11 mouse cellular contexts compared by ENCODE assay signal in the genomic region with DNA sequence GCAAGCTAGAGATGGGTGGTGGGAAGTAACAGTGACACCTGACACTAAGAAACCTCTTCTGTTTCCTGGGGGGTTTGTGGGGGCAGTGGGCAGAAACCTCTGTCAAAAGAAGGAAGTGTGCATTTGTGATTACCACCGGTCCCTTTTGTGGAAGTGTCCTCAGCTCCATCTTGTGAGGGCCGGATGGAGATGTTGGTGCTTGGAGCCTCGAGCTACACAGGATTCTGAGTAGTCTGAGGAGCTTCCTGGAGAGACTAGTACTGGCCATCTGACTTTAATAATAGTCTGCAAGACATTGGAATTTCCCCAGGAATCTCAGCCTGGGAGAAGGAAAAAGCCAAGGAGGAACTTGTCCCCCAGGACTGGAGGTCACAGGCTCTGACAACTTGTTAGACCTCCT. TPM values are rescaled to one million over a fixed set of nuclear protein-coding genes. Genes with fewer than 3 reads are reported as not detected.
DNase-seq lines count a peak whose midpoint lies in the region; ATAC-seq lines count a peak whose summit lies in the region.
"Had no signal": no experiment of that assay in that cellular context is flagged by ENCODE, and none has a peak within 500 bp of the region (broad histone marks: within the 10 kb centered on the region; RNA-seq: fewer than 3 reads in every experiment).

No protein-coding gene starts in this region.

- no peaks in the 10 kb centered on the region for H3K9me3 ChIP-seq in hindbrain, embryonic 16.5 days (ENCODE audit: control insufficient read depth, low read length)
- H3K9me3 ChIP-seq in hindbrain, embryonic 12.5 days (replicated peaks): no peaks in the 10 kb centered on the region
- no peaks in the 10 kb centered on the region for H3K9me3 ChIP-seq in heart, embryonic 13.5 days
- H3K9me3 ChIP-seq: embryonic facial prominence, embryonic 12.5 days had no signal

- peak overlapping the region; percentile 39; the same call in 1 of the 2 replicates for H3K27ac ChIP-seq in hindbrain, embryonic 16.5 days (ENCODE audit: low read depth, low read length)
- H3K27ac ChIP-seq in hindbrain, embryonic 12.5 days: no peak overlapping the region
- peak overlapping the region; percentile 86 for H3K27ac ChIP-seq in heart, embryonic 13.5 days (replicated peaks)

- no peaks in the 10 kb centered on the region for H3K36me3 ChIP-seq in hindbrain, embryonic 16.5 days (ENCODE audit: control insufficient read depth, insufficient read depth, low read length)
- no peaks in the 10 kb centered on the region for H3K36me3 ChIP-seq in hindbrain, embryonic 12.5 days
- no peaks in the 10 kb centered on the region for H3K36me3 ChIP-seq in heart, embryonic 13.5 days
- H3K36me3 ChIP-seq: embryonic facial prominence, embryonic 12.5 days had no signal

- H3K4me2 ChIP-seq in hindbrain, embryonic 16.5 days (ENCODE audit: low read length): no peak overlapping the region
- no peak overlapping the region for H3K4me2 ChIP-seq in hindbrain, embryonic 12.5 days (replicated peaks)
- H3K4me2 ChIP-seq in heart, embryonic 13.5 days: no peak overlapping the region

- peaks cover 58% of the 10 kb centered on the region for H3K4me1 ChIP-seq in hindbrain, embryonic 16.5 days (ENCODE audit: control insufficient read depth, insufficient read depth, low read depth, low read length)
- H3K4me1 ChIP-seq in hindbrain, embryonic 12.5 days: peaks cover 68% of the 10 kb centered on the region
- H3K4me1 ChIP-seq in heart, embryonic 13.5 days: peaks cover 80% of the 10 kb centered on the region

- DNase-seq in adrenal gland, postnatal 14 days: no peak
- no peak for DNase-seq in frontal cortex, postnatal 10 days (ENCODE audit: low spot score in 2 of 2)
- DNase-seq in gastrocnemius, adult 18-20 months (ENCODE audit: low spot score): no peak

- WGBS in hindbrain, embryonic 16.5 days: 61% methylated on average over 3 of the region's 3 CpGs
- 47% methylated on average over 3 of the region's 3 CpGs for WGBS in hindbrain, embryonic 12.5 days
- WGBS in heart, embryonic 13.5 days: 49% methylated on average over 3 of the region's 3 CpGs

- no peaks in the 10 kb centered on the region for H3K27me3 ChIP-seq in hindbrain, embryonic 16.5 days (replicated peaks; ENCODE audit: control insufficient read depth, insufficient read depth, low read length)
- no peaks in the 10 kb centered on the region for H3K27me3 ChIP-seq in hindbrain, embryonic 12.5 days
- H3K27me3 ChIP-seq in heart, embryonic 13.5 days (replicated peaks): no peaks in the 10 kb centered on the region
- H3K27me3 ChIP-seq: embryonic facial prominence, embryonic 12.5 days had no signal

- no peak for ATAC-seq in hindbrain, embryonic 16.5 days
- ATAC-seq in hindbrain, embryonic 12.5 days (ENCODE audit: low FRiP score): no peak
- peak; percentile 9 for ATAC-seq in CD4-positive, CD25-positive, alpha-beta regulatory T cell, adult 4 months
- ATAC-seq in heart, embryonic 13.5 days (ENCODE audit: extremely low read depth, insufficient number of reproducible peaks, low FRiP score, low TSS enrichment): no peak
- peak; percentile 42 for ATAC-seq in megakaryocyte progenitor cell, adult 5-6 weeks (replicated peaks; ENCODE audit: poor library complexity)
- ATAC-seq: Patski had no signal

- no peak overlapping the region for H3K4me3 ChIP-seq in hindbrain, embryonic 16.5 days (ENCODE audit: low read length)
- no peak overlapping the region for H3K4me3 ChIP-seq in hindbrain, embryonic 12.5 days
- H3K4me3 ChIP-seq in heart, embryonic 13.5 days: no peak overlapping the region
- H3K4me3 ChIP-seq: embryonic facial prominence, embryonic 12.5 days had no signal

- no peak overlapping the region for H3K9ac ChIP-seq in hindbrain, embryonic 16.5 days (ENCODE audit: low read depth, low read length)
- H3K9ac ChIP-seq in hindbrain, embryonic 12.5 days: no peak overlapping the region
- H3K9ac ChIP-seq in heart, embryonic 13.5 days: no peak overlapping the region
- H3K9ac ChIP-seq: embryonic facial prominence, embryonic 12.5 days had no signal

RNA-seq across cellular contexts. Expression of gene Abcg1, which starts 17.2 kb away (rescaled TPM):
- polyA plus RNA-seq in hindbrain, embryonic 16.5 days (2015; fragmentation: Nextera tagmentation; extraction: Ambion mirVana): 20.2 and 20.9 TPM in 2 replicates
- polyA plus RNA-seq in hindbrain, embryonic 12.5 days (2016; fragmentation: Nextera tagmentation; extraction: Ambion mirVana): 15.3 and 17.5 TPM in 2 replicates
- 100 to 1,000 TPM; 169 to 178 TPM for polyA plus RNA-seq in CD4-positive, CD25-positive, alpha-beta regulatory T cell, adult 4 months (2017; shearing (Covaris generic))
- 7.7 and 8.2 TPM in 2 replicates for polyA plus RNA-seq in heart, embryonic 13.5 days (2015; fragmentation: Nextera tagmentation; extraction: Ambion mirVana)
- 6.2 and 8.3 TPM in 2 replicates for total RNA-seq in megakaryocyte progenitor cell, adult 5-6 weeks (2015)
- 10.6 and 11.3 TPM in 2 replicates for total RNA-seq in megakaryocyte progenitor cell, adult 5-6 weeks (2017)
- 11.7 and 21.9 TPM in 2 replicates for total RNA-seq in adrenal gland, postnatal 14 days (2021)
- total RNA-seq in gastrocnemius, adult 18-20 months (2021): 1 to 10 TPM; 1.6 to 1.7 TPM

RNA-seq across cellular contexts. Expression of gene Tff3, which starts 54.8 kb away (rescaled TPM):
- 0.94 and 1.1 TPM in 2 replicates for polyA plus RNA-seq in hindbrain, embryonic 16.5 days (2015; fragmentation: Nextera tagmentation; extraction: Ambion mirVana)
- polyA plus RNA-seq in hindbrain, embryonic 12.5 days (2016; fragmentation: Nextera tagmentation; extraction: Ambion mirVana): 0.53 TPM in 1 of 2 replicates, not detected in the other
- not detected for polyA plus RNA-seq in CD4-positive, CD25-positive, alpha-beta regulatory T cell, adult 4 months (2017; shearing (Covaris generic))
- not detected in 2 replicates for polyA plus RNA-seq in heart, embryonic 13.5 days (2015; fragmentation: Nextera tagmentation; extraction: Ambion mirVana)
- total RNA-seq in megakaryocyte progenitor cell, adult 5-6 weeks (2015): not detected in 2 replicates
- not detected in 2 replicates for total RNA-seq in megakaryocyte progenitor cell, adult 5-6 weeks (2017)
- 0.78 TPM in 1 of 2 replicates, not detected in the other for total RNA-seq in adrenal gland, postnatal 14 days (2021)
- not detected for total RNA-seq in gastrocnemius, adult 18-20 months (2021)
- total RNA-seq: layer of hippocampus, postnatal 10 days had no signal
- polyA plus RNA-seq: embryonic facial prominence, embryonic 12.5 days; Patski had no signal

Comparison
In these comparisons a context has a peak if more than half of its experiments do, and no peak if none do; other contexts are left out.
1. ATAC-seq: peak in CD4-positive, CD25-positive, alpha-beta regulatory T cell, adult 4 months (single experiment) and megakaryocyte progenitor cell, adult 5-6 weeks (single experiment); none in hindbrain, embryonic 16.5 days (single experiment), hindbrain, embryonic 12.5 days (single experiment) and heart, embryonic 13.5 days (single experiment).